Mouse (Mus musculus): Measurements from ENCODE around the gene Btbd16.

Btbd16 gene

GRCm38 (mm10) chr7:130818813-130819212 is 44.9 kb downstream of the Btbd16 start:
- no peak for DNase-seq (ENCODE audit: low spot score in 2 of 2)

GRCm38 (mm10) chr7:130819624-130820023 is 45.8 kb downstream of the Btbd16 start:
- no peak for DNase-seq (ENCODE audit: low spot score in 2 of 2)

- no peak for DNase-seq (ENCODE audit: low spot score in 2 of 2)
These were observed 50.1 kb downstream of the Btbd16 start for GRCm38 (mm10) chr7:130823992-130824391.

GRCm38 (mm10) chr7:130826343-130826742 is 52.5 kb downstream of the Btbd16 start:
- DNase-seq (ENCODE audit: low spot score in 2 of 2) = no peak

- peak in 1 of 2 experiments; percentile 42 for DNase-seq (ENCODE audit: low spot score in 2 of 2)
These were observed 53.6 kb downstream of the Btbd16 start for GRCm38 (mm10) chr7:130827431-130827830.

- no peak for DNase-seq (ENCODE audit: low spot score in 2 of 2)
These were observed 54.1 kb downstream of the Btbd16 start for GRCm38 (mm10) chr7:130827844-130828403.

GRCm38 (mm10) chr7:130828475-130828874 is 54.6 kb downstream of the Btbd16 start:
- DNase-seq (ENCODE audit: low spot score in 2 of 2) = no peak

GRCm38 (mm10) chr7:130831586-130831985 is 57.7 kb downstream of the Btbd16 start:
- DNase-seq (ENCODE audit: low spot score in 2 of 2) = no peak

- no peak for DNase-seq (ENCODE audit: low spot score in 2 of 2)
These were observed 60.4 kb downstream of the Btbd16 start for GRCm38 (mm10) chr7:130834299-130834698.

GRCm38 (mm10) chr7:130834958-130835861 is 61.3 kb downstream of the Btbd16 start:
- DNase-seq (ENCODE audit: low spot score in 2 of 2) = no peak

GRCm38 (mm10) chr7:130836066-130836465 is 62.2 kb downstream of the Btbd16 start:
- DNase-seq (ENCODE audit: low spot score in 2 of 2) = no peak

GRCm38 (mm10) chr7:130837941-130838657 is 64.2 kb downstream of the Btbd16 start:
- DNase-seq (ENCODE audit: low spot score in 2 of 2) = no peak

- DNase-seq (ENCODE audit: low spot score in 2 of 2) = no peak
These were observed 64.8 kb downstream of the Btbd16 start for GRCm38 (mm10) chr7:130838658-130839025.

- DNase-seq (ENCODE audit: low spot score in 2 of 2) = no peak
These were observed 65.7 kb downstream of the Btbd16 start for GRCm38 (mm10) chr7:130839380-130840100.

GRCm38 (mm10) chr7:130847164-130847718 is 73.4 kb downstream of the Btbd16 start:
- no peak for DNase-seq (ENCODE audit: low spot score in 2 of 2)

- DNase-seq (ENCODE audit: low spot score in 2 of 2) = no peak
These were observed 80.9 kb downstream of the Btbd16 start for GRCm38 (mm10) chr7:130854684-130855292.

GRCm38 (mm10) chr7:130855681-130856080 is 81.8 kb downstream of the Btbd16 start:
- peak; percentile 44 to 67 for DNase-seq (ENCODE audit: low spot score in 2 of 2)

- DNase-seq (ENCODE audit: low spot score in 2 of 2) = no peak
These were observed 84.1 kb downstream of the Btbd16 start for GRCm38 (mm10) chr7:130857973-130858372.

GRCm38 (mm10) chr7:130859926-130860325 is 86.1 kb downstream of the Btbd16 start:
- DNase-seq (ENCODE audit: low spot score in 2 of 2) = no peak

GRCm38 (mm10) chr7:130860721-130861142 is 86.9 kb downstream of the Btbd16 start:
- peak in 1 of 2 experiments; percentile 24 for DNase-seq (ENCODE audit: low spot score in 2 of 2)

GRCm38 (mm10) chr7:130862501-130862900 is 88.6 kb downstream of the Btbd16 start:
- DNase-seq (ENCODE audit: low spot score in 2 of 2) = no peak

Data from heart, adult 9 months (tissue).